Mouse (Mus musculus): ENCODE measurements around the gene Fam169b. TPM values are rescaled to one million over a fixed set of nuclear protein-coding genes. Genes with fewer than 3 reads are reported as not detected.

Fam169b gene
- 0.18 and 0.35 TPM in 2 replicates for polyA plus RNA-seq (2015; fragmentation: Nextera tagmentation; extraction: Ambion mirVana)

DNA sequence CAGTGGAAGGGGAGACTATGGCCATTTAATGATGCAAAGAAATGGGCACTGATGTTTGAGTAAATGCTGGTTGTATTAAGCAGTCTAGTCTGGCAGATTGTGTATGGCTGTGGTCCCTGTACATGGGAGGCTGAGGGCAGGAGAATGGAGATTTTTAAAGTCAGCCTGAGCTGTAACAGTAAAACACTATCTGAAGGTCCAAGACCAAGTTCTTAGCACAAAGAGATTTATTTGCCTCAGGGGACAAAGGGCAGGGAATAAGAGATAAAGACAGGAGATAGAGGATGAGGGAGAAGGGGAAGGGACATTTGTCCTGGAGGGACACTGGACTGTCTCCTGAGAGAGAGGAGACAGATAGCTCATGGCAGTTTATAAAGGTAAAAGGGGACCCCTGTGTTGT, at the start of gene Fam169b:
Fam169b (plus strand) TSS at position 325 of the 400 bp plus-strand sequence.
- peaks cover 12% of the 10 kb centered on the region; the same call in 1 of the 2 replicates for H3K27me3 ChIP-seq (replicated peaks; ENCODE audit: control insufficient read depth, insufficient read depth, low read length)
- no peak within 1 kb of the TSS for H3K27ac ChIP-seq (ENCODE audit: low read depth, low read length)
- no peak within 1 kb of the TSS for H3K4me3 ChIP-seq (ENCODE audit: low read depth, low read length)
- no peaks in the 10 kb centered on the region for H3K9me3 ChIP-seq (ENCODE audit: control insufficient read depth)
- H3K4me1 ChIP-seq (replicated peaks; ENCODE audit: control insufficient read depth, insufficient read depth, low read length), result peaks cover 7% of the 10 kb centered on the region
- no peak within 1 kb of the TSS for H3K9ac ChIP-seq (ENCODE audit: low read depth, low read length)
- TF ChIP-seq CTCF (IDR thresholded peaks at IDR 0.05; ENCODE audit: low read depth), result no peak
- no peak for ATAC-seq
- no peaks in the 10 kb centered on the region for H3K36me3 ChIP-seq (ENCODE audit: control insufficient read depth, insufficient read depth)
- H3K4me2 ChIP-seq (replicated peaks; ENCODE audit: low read depth), result no peak within 1 kb of the TSS

DNA sequence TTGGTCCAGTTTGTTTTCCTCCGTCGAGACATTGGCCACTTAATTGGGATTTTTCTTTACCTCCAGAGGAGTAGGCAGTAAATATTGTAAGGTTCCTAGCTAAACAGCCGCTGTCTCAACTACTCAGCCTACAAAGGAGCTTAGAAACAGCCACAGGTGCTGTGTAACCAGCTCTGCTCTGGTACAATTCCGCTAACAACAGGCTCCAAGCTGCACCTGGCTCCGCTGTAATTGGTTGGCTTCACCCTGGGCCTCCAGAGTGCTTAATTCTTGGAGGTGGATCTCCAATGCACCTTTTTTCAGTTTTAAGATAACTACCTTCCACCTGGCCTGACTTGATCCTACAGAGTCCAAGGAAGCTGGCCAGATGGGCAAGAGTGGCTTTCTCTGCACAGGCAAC, 49.6 kb upstream of the Fam169b start:
- Histone ChIP-seq H3K27ac (ENCODE audit: low read depth, low read length) (no peak overlapping the region), H3K9me3 (ENCODE audit: control insufficient read depth) (no peaks in the 10 kb centered on the region), H3K4me3 (ENCODE audit: low read depth, low read length) (no peak overlapping the region), H3K27me3 (replicated peaks; ENCODE audit: control insufficient read depth, insufficient read depth, low read length) (no peaks in the 10 kb centered on the region), H3K9ac (ENCODE audit: low read depth, low read length) (no peak overlapping the region), H3K4me1 (replicated peaks; ENCODE audit: control insufficient read depth, insufficient read depth, low read length) (no peaks in the 10 kb centered on the region), H3K4me2 (replicated peaks; ENCODE audit: low read depth) (no peak overlapping the region), H3K36me3 (ENCODE audit: control insufficient read depth, insufficient read depth) (peaks cover 32% of the 10 kb centered on the region; the same call in 1 of the 2 replicates)
- WGBS, result 89% methylated on average over 5 of the region's 5 CpGs
- no peak for ATAC-seq
- no peak for TF ChIP-seq CTCF (IDR thresholded peaks at IDR 0.05; ENCODE audit: low read depth)

GRCm38 (mm10) chr7:68225427-68226054, 48.1 kb upstream of the Fam169b start:
- Histone ChIP-seq H3K4me2 (replicated peaks; ENCODE audit: low read depth) (no peak overlapping the region), H3K27me3 (replicated peaks; ENCODE audit: control insufficient read depth, insufficient read depth, low read length) (no peaks in the 10 kb centered on the region), H3K9ac (ENCODE audit: low read depth, low read length) (no peak overlapping the region), H3K4me3 (ENCODE audit: low read depth, low read length) (no peak overlapping the region), H3K27ac (ENCODE audit: low read depth, low read length) (no peak overlapping the region), H3K9me3 (ENCODE audit: control insufficient read depth) (no peaks in the 10 kb centered on the region), H3K4me1 (replicated peaks; ENCODE audit: control insufficient read depth, insufficient read depth, low read length) (no peaks in the 10 kb centered on the region), H3K36me3 (ENCODE audit: control insufficient read depth, insufficient read depth) (peaks cover 21% of the 10 kb centered on the region; the same call in 1 of the 2 replicates)
- no peak for TF ChIP-seq CTCF (IDR thresholded peaks at IDR 0.05; ENCODE audit: low read depth)
- ATAC-seq, result no peak
- 87% methylated on average over 9 of the region's 9 CpGs for WGBS

GRCm38 (mm10) chr7:68227021-68227420, 46.6 kb upstream of the Fam169b start:
- Histone ChIP-seq H3K9me3 (ENCODE audit: control insufficient read depth) (no peaks in the 10 kb centered on the region), H3K4me3 (ENCODE audit: low read depth, low read length) (no peak overlapping the region), H3K4me2 (replicated peaks; ENCODE audit: low read depth) (no peak overlapping the region), H3K4me1 (replicated peaks; ENCODE audit: control insufficient read depth, insufficient read depth, low read length) (no peaks in the 10 kb centered on the region), H3K27me3 (replicated peaks; ENCODE audit: control insufficient read depth, insufficient read depth, low read length) (no peaks in the 10 kb centered on the region), H3K9ac (ENCODE audit: low read depth, low read length) (no peak overlapping the region), H3K36me3 (ENCODE audit: control insufficient read depth, insufficient read depth) (peaks cover 17% of the 10 kb centered on the region; the same call in 1 of the 2 replicates), H3K27ac (ENCODE audit: low read depth, low read length) (no peak overlapping the region)
- 89% methylated on average over 11 of the region's 11 CpGs for WGBS
- TF ChIP-seq CTCF (IDR thresholded peaks at IDR 0.05; ENCODE audit: low read depth), result no peak
- ATAC-seq, result no peak

GRCm38 (mm10) chr7:68227621-68228020, 46.0 kb upstream of the Fam169b start:
- H3K27me3 ChIP-seq (replicated peaks; ENCODE audit: control insufficient read depth, insufficient read depth, low read length), result no peaks in the 10 kb centered on the region
- peaks cover 17% of the 10 kb centered on the region; the same call in 1 of the 2 replicates for H3K36me3 ChIP-seq (ENCODE audit: control insufficient read depth, insufficient read depth)
- no peak overlapping the region for H3K9ac ChIP-seq (ENCODE audit: low read depth, low read length)
- no peak overlapping the region for H3K27ac ChIP-seq (ENCODE audit: low read depth, low read length)
- TF ChIP-seq CTCF (IDR thresholded peaks at IDR 0.05; ENCODE audit: low read depth), result no peak
- no peaks in the 10 kb centered on the region for H3K4me1 ChIP-seq (replicated peaks; ENCODE audit: control insufficient read depth, insufficient read depth, low read length)
- H3K9me3 ChIP-seq (ENCODE audit: control insufficient read depth), result no peaks in the 10 kb centered on the region
- 84% methylated on average over 4 of the region's 4 CpGs for WGBS
- H3K4me2 ChIP-seq (replicated peaks; ENCODE audit: low read depth), result no peak overlapping the region
- ATAC-seq, result no peak
- H3K4me3 ChIP-seq (ENCODE audit: low read depth, low read length), result no peak overlapping the region

DNA sequence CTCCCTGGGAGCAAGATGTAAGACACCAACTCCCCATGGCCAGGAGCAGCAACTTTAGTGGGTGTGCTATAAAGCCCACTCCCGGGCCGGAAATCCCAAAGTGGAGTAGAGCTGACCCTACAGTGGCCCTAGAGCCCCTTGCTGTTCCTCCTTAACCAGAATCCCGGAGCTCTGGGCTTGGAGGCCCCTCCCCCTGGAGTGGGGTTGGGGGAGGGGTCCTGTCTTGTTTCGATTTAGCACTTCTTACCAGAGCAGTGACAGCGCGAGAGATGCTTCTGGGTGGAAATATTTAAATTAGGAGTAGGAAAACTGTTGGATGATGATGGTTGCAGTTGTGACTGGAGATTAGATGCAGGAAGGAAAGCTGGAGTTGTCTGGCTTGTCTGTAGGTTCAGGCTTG, 45.1 kb upstream of the Fam169b start:
- no peak overlapping the region for H3K27ac ChIP-seq (ENCODE audit: low read depth, low read length)
- peaks cover 17% of the 10 kb centered on the region; the same call in 1 of the 2 replicates for H3K36me3 ChIP-seq (ENCODE audit: control insufficient read depth, insufficient read depth)
- H3K4me2 ChIP-seq (replicated peaks; ENCODE audit: low read depth), result no peak overlapping the region
- no peak overlapping the region for H3K9ac ChIP-seq (ENCODE audit: low read depth, low read length)
- TF ChIP-seq CTCF (IDR thresholded peaks at IDR 0.05; ENCODE audit: low read depth), result no peak
- no peak overlapping the region for H3K4me3 ChIP-seq (ENCODE audit: low read depth, low read length)
- H3K27me3 ChIP-seq (replicated peaks; ENCODE audit: control insufficient read depth, insufficient read depth, low read length), result no peaks in the 10 kb centered on the region
- WGBS, result 62% methylated on average over 6 of the region's 6 CpGs
- no peaks in the 10 kb centered on the region for H3K9me3 ChIP-seq (ENCODE audit: control insufficient read depth)
- ATAC-seq, result no peak
- no peaks in the 10 kb centered on the region for H3K4me1 ChIP-seq (replicated peaks; ENCODE audit: control insufficient read depth, insufficient read depth, low read length)
